Mouse (Mus musculus) induced T-regulatory cell, adult 2 months (primary cell): ENCODE measurements around the gene Gm14692.
"Not testable (repeated sequence)": the region's sequence is repeated elsewhere in the genome, so short reads cannot be mapped to it uniquely, and the experiment has no call there.

ENCODE experiments used
- DNase-seq: peaks from one replicate; pipeline ENCODE4 v3.0.0-alpha.2; 2012; ENCODE audit warnings: low read depth

Gene Gm14692

GRCm38 (mm10) chrX:67695398-67695797 lies at the start of gene Gm14692:
Gene Gm14692 (plus strand): TSS chrX:67695698.
- not testable (repeated sequence) for DNase-seq

- not testable (repeated sequence) for DNase-seq
Observed at GRCm38 (mm10) chrX:67693462-67693861, 2.0 kb upstream of the Gm14692 start, which contains the start of gene Gm1140. Gene Gm1140 (minus strand): TSS chrX:67693562.
